Mouse (Mus musculus): ENCODE measurements around the gene Mapk9.

DNA sequence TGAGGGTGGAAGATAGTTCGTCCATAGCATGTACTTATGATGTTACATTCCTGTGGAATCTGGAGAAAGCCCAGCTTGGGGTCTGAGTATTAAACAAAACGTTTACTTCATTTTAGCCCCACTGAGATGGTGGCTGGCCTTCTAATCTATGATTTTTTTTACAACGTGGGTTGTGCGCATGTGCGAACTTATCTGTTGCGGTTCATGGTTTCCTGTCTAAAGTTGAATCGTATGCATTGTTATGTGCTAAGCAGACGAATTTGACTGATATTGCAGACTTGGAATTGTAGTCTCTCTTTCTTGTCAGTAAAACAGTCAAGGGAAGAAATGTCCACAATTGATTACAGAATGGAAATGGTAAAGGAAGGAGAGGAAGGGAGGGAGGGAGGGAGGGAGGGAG is 34.7 kb upstream of the Mapk9 start:
- TF ChIP-seq GATA1 (IDR thresholded peaks at IDR 0.05; ENCODE audit: borderline replicate concordance, low read length) (no peak), FLI1 (IDR thresholded peaks at IDR 0.05; ENCODE audit: low read length) (no peak)
